Mouse (Mus musculus) kidney, adult 2 months (tissue): ENCODE measurements around the gene Pak3.

ENCODE experiments used
- CTCF ChIP-seq: fragments of 200-500 bp; conservative IDR thresholded peaks from 2 replicates; pipeline ENCODE4 v1.5.1; 2011; ENCODE audit warnings: low read depth, mild to moderate bottlenecking, control low read depth, low read length, moderate library complexity, mixed read lengths; ENCODE audit not compliant: insufficient read depth, insufficient read length
- POLR2A ChIP-seq: fragments of 200-500 bp; IDR thresholded peaks from one replicate; pipeline ENCODE4 v1.6.1; 2011; ENCODE audit warnings: low read depth, low read length, control low read depth

GRCm38 (mm10) chrX:143501053-143501695 lies 17.2 kb upstream of the Pak3 start:
- TF ChIP-seq CTCF (no peak), POLR2A (no peak)
